Mouse (Mus musculus): ENCODE measurements around the gene Babam2.

- no peak for TF ChIP-seq CTCF (IDR thresholded peaks at IDR 0.05; ENCODE audit: low read depth)
- no peak for TF ChIP-seq EP300 (IDR thresholded peaks at IDR 0.05; ENCODE audit: low read depth)
These were observed 376.6 kb downstream of the Babam2 start for GRCm38 (mm10) chr5:32074053-32074452.
